Mouse (Mus musculus) thymus, adult 2 months (tissue): ENCODE measurements around the gene Clybl.

Experiments
- CTCF ChIP-seq: fragments of 200-500 bp; IDR thresholded peaks from 2 replicates; pipeline ENCODE4 v1.5.1; 2012; ENCODE audit warnings: mild to moderate bottlenecking, control low read depth, low read length, moderate library complexity, borderline replicate concordance; ENCODE audit not compliant: control insufficient read depth, poor library complexity, insufficient read depth; ENCODE audit errors: extremely low read depth
- POLR2A ChIP-seq: fragments of 200-500 bp; IDR thresholded peaks from 2 replicates; pipeline ENCODE4 v1.6.1; 2012; ENCODE audit warnings: mild to moderate bottlenecking, low read length, control low read depth, moderate library complexity; ENCODE audit not compliant: control insufficient read depth, poor library complexity, insufficient read depth; ENCODE audit errors: extremely low read depth

DNA sequence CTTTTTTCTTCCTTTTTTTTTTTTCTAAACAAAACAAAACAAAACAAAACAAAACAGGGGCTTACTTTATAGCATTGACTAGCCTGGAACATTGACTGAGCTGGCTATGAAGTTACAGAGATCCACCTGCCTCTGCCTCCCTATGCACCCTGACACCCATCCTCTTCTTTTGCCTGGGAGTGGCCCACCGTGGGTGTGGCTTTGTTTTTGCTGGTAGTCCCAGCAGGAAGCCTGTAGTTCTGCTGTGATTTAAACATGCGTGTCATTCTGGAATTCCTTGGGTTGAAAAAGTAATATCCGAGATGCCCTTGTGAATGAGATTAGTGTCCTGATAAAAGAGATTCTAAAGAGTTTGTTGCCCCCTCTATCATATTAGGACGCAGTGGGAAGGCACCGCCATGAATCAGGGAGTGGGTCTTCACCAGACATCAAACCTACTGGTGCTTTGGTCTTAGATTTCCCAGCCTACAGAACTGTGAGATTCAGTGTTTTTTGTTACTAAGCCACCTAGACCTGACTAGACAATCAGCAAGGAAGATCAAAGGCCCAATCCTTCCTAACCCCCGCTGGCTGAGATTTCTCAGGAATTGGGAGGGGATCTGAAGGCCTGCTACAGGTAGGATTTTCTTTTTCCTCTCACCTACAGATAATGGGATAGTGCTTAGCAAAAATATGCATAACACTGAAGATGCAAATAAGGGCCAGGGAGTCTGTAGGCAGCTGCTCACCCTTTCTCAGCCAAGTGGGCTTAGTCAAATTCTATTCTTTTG lies 160.3 kb downstream of the Clybl start:
- TF ChIP-seq POLR2A (no peak), CTCF (no peak)
